ENCODE assay signal across 8 mouse cellular contexts in genomic region chr5:93206109-93207005, GRCm38 (mm10). TPM values are rescaled to one million over a fixed set of nuclear protein-coding genes. Genes with fewer than 3 reads are reported as not detected.
DNase-seq lines count a peak whose midpoint lies in the region; ATAC-seq and TF ChIP-seq lines count a peak whose summit lies in the region.

Gene Ccni, minus strand, starts transcription at chr5:93206495.
Gene 2010109A12Rik, plus strand, starts transcription at chr5:93206518.

- H3K4me3 ChIP-seq in G1E (ENCODE audit: low read depth, low read length): peak within 1 kb of the TSS; percentile 84
- H3K4me3 ChIP-seq in forebrain, embryonic 16.5 days (replicated peaks; ENCODE audit: low read length): peak within 1 kb of the TSS; percentile 85
- peak within 1 kb of the TSS; percentile 97 for H3K4me3 ChIP-seq in lung, embryonic 15.5 days

- peak; percentile 83 for DNase-seq in G1E (ENCODE audit: low spot score)
- peak; percentile 94 to 97 for DNase-seq in cerebellum, adult 18-20 months
- DNase-seq in heart, postnatal 4 days: peak; percentile 97
- DNase-seq in layer of hippocampus, adult 8-10 months (ENCODE audit: low spot score in 2 of 2): peak; percentile 92 to 95
- peak; percentile 91 for DNase-seq in ovary, adult 18-20 months (ENCODE audit: low spot score)
- peak; percentile 97 for DNase-seq in thymus, postnatal 0 days (ENCODE audit: low spot score)

- under 1% methylated on average over 71 of the region's 79 CpGs for WGBS in forebrain, embryonic 16.5 days
- under 1% methylated on average over 79 of the region's 79 CpGs for WGBS in lung, embryonic 15.5 days

- no peak for TF ChIP-seq CTCF in G1E (IDR thresholded peaks at IDR 0.05; ENCODE audit: low read depth, low read length)

- H3K27ac ChIP-seq in forebrain, embryonic 16.5 days (ENCODE audit: low read length): peak within 1 kb of the TSS; percentile 97
- H3K27ac ChIP-seq in lung, embryonic 15.5 days: peak within 1 kb of the TSS; percentile 95

- H3K36me3 ChIP-seq in G1E (replicated peaks): peaks cover 9% of the 10 kb centered on the region
- H3K36me3 ChIP-seq in forebrain, embryonic 16.5 days (ENCODE audit: control insufficient read depth, insufficient read depth): no peaks in the 10 kb centered on the region
- H3K36me3 ChIP-seq in lung, embryonic 15.5 days: peaks cover 6% of the 10 kb centered on the region; the same call in 1 of the 2 replicates

- peaks cover 31% of the 10 kb centered on the region for H3K4me1 ChIP-seq in G1E (ENCODE audit: insufficient read depth, low read depth, low read length)
- peaks cover 18% of the 10 kb centered on the region for H3K4me1 ChIP-seq in forebrain, embryonic 16.5 days (replicated peaks; ENCODE audit: control insufficient read depth, insufficient read depth, low read length)
- peaks cover 10% of the 10 kb centered on the region; the same call in 1 of the 2 replicates for H3K4me1 ChIP-seq in lung, embryonic 15.5 days

- peak within 1 kb of the TSS; percentile 91 for H3K4me2 ChIP-seq in forebrain, embryonic 16.5 days (ENCODE audit: low read length)
- H3K4me2 ChIP-seq in lung, embryonic 15.5 days: peak within 1 kb of the TSS; percentile 67

- peak; percentile 87 for ATAC-seq in G1E (ENCODE audit: extremely low read depth, insufficient number of reproducible peaks, low FRiP score, poor library complexity, severe bottlenecking)
- ATAC-seq in forebrain, embryonic 16.5 days: peak; percentile 96
- ATAC-seq in lung, embryonic 15.5 days (ENCODE audit: borderline replicate concordance, extremely low read depth, low FRiP score, low TSS enrichment): peak; percentile 97

- no peaks in the 10 kb centered on the region for H3K9me3 ChIP-seq in G1E (replicated peaks)
- no peaks in the 10 kb centered on the region for H3K9me3 ChIP-seq in forebrain, embryonic 16.5 days (ENCODE audit: control insufficient read depth, low read length)
- H3K9me3 ChIP-seq in lung, embryonic 15.5 days: no peaks in the 10 kb centered on the region

- peak within 1 kb of the TSS; percentile 96 for H3K9ac ChIP-seq in forebrain, embryonic 16.5 days (replicated peaks; ENCODE audit: low read depth, low read length)
- H3K9ac ChIP-seq in lung, embryonic 15.5 days: peak within 1 kb of the TSS; percentile 98

- H3K27me3 ChIP-seq in G1E (ENCODE audit: insufficient read depth, low read length): no peaks in the 10 kb centered on the region
- H3K27me3 ChIP-seq in forebrain, embryonic 16.5 days (replicated peaks; ENCODE audit: control insufficient read depth, insufficient read depth, low read length): no peaks in the 10 kb centered on the region
- H3K27me3 ChIP-seq in lung, embryonic 15.5 days: no peaks in the 10 kb centered on the region

RNA-seq across cellular contexts. Expression of gene Ccni, which starts in this region (rescaled TPM):
- total RNA-seq in G1E (2014; fragmentation: Nextera tagmentation) (418 and 432 TPM in 2 replicates), G1E (2017) (272 and 302 TPM in 2 replicates)
- 138 and 240 TPM in 2 replicates for polyA plus RNA-seq in G1E (2012)
- 187 and 218 TPM in 2 replicates for polyA plus RNA-seq in forebrain, embryonic 16.5 days (2015; fragmentation: Nextera tagmentation; extraction: Ambion mirVana)
- total RNA-seq in heart, postnatal 4 days (2021): 100 to 1,000 TPM; 246 to 267 TPM
- 100 to 1,000 TPM; 245 to 256 (median 250) TPM for total RNA-seq in layer of hippocampus, adult 8-10 months (2022)
- 124 and 132 TPM in 2 replicates for polyA plus RNA-seq in lung, embryonic 15.5 days (2015; fragmentation: Nextera tagmentation; extraction: Ambion mirVana)
- polyA plus RNA-seq in thymus, postnatal 0 days (2015; fragmentation: Nextera tagmentation; extraction: Ambion mirVana): 104 and 128 TPM in 2 replicates

RNA-seq across cellular contexts. Expression of gene 2010109A12Rik, which starts in this region (rescaled TPM):
- total RNA-seq in G1E (2014; fragmentation: Nextera tagmentation) (2.0 and 3.0 TPM in 2 replicates), G1E (2017) (1.4 and 3.7 TPM in 2 replicates)
- 0.12 and 0.26 TPM in 2 replicates for polyA plus RNA-seq in G1E (2012)
- 1.5 and 2.0 TPM in 2 replicates for polyA plus RNA-seq in forebrain, embryonic 16.5 days (2015; fragmentation: Nextera tagmentation; extraction: Ambion mirVana)
- under 1 TPM; 0.50 to 0.52 TPM for total RNA-seq in heart, postnatal 4 days (2021)
- 1 to 10 TPM; 1.1 to 1.3 (median 1.1) TPM for total RNA-seq in layer of hippocampus, adult 8-10 months (2022)
- 1.1 and 1.8 TPM in 2 replicates for polyA plus RNA-seq in lung, embryonic 15.5 days (2015; fragmentation: Nextera tagmentation; extraction: Ambion mirVana)
- polyA plus RNA-seq in thymus, postnatal 0 days (2015; fragmentation: Nextera tagmentation; extraction: Ambion mirVana): 4.2 and 6.2 TPM in 2 replicates

Comparison
In these comparisons a context has a peak if more than half of its experiments do, and no peak if none do; other contexts are left out.
1. Peak in every context shown above with its lines: DNase-seq, ATAC-seq, H3K4me3 ChIP-seq and H3K27ac ChIP-seq.